Mouse (Mus musculus): ENCODE results near the gene Fkbp15. TPM values are rescaled to one million over a fixed set of nuclear protein-coding genes. Genes with fewer than 3 reads are reported as not detected.

Fkbp15 gene
- polyA plus RNA-seq, 1 experiment from 2014 or later, result 17.8 TPM

- Histone ChIP-seq H3K9me3 (no peaks in the 10 kb centered on the region), H3K27ac (replicated peaks) (no peak overlapping the region), H3K27me3 (replicated peaks) (no peaks in the 10 kb centered on the region), H3K9ac (no peak overlapping the region), H3K4me3 (no peak overlapping the region), H3K36me3 (peaks cover 79% of the 10 kb centered on the region), H3K4me2 (no peak overlapping the region), H3K4me1 (no peaks in the 10 kb centered on the region)
- ATAC-seq (ENCODE audit: extremely low read depth, insufficient number of reproducible peaks, low FRiP score, low TSS enrichment), result no peak
- 82% methylated on average over 3 of the region's 3 CpGs for WGBS
These were observed 45.8 kb downstream of the Fkbp15 start for GRCm38 (mm10) chr4:62314516-62314915.

DNA sequence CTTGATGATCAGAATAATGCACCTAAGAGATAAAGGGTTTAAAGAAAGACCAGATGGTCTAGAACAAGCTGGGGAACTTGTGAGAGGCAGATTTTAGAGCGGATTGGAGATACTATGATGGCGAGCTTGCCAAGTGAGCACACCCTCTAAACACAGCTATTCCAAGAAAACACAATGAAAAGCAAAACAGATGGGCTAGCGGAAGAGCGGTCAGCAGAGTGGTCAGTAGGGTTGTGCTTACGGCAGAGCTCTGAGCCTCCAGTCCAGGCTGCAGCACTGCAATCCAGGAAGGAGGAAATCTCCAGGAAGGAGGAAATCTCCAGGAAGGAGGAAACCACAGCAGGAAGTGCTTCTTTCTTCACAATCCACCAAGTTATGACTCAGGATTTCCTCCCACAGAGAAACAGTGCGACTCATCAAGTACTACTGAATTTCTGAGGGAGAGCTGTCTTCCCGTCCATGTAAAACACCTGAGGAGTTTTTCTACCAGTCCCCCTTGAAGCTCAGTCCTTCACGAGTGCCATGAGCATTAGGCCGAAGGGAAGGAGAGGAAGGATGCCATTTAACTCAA lies 46.6 kb downstream of the Fkbp15 start:
- no peak overlapping the region for H3K4me3 ChIP-seq
- WGBS, result 77% methylated on average over 9 of the region's 9 CpGs
- no peak overlapping the region for H3K4me2 ChIP-seq
- H3K9me3 ChIP-seq, result no peaks in the 10 kb centered on the region
- no peaks in the 10 kb centered on the region for H3K27me3 ChIP-seq (replicated peaks)
- no peaks in the 10 kb centered on the region for H3K4me1 ChIP-seq
- no peak overlapping the region for H3K9ac ChIP-seq
- H3K36me3 ChIP-seq, result peaks cover 71% of the 10 kb centered on the region
- no peak for ATAC-seq (ENCODE audit: extremely low read depth, insufficient number of reproducible peaks, low FRiP score, low TSS enrichment)
- no peak overlapping the region for H3K27ac ChIP-seq (replicated peaks)

DNA sequence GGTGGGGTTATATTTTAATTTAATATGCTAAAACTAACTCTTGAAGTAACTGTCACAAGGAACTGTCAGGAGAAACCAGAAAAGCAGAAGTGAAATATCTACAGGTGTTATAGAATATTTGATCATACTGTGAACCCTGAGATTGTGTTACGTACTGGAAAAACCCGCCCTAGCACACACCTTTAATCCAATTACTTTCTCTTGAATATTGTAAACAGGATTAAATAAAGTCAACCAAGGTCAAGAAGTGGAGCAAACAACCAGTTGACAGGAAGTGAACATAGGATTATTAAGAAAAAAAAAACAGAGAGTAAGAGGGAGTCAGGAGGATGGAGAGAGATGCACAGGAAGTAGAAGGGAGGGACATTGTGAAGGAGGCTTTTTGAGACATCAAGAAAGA lies 47.5 kb downstream of the Fkbp15 start:
- no peak for ATAC-seq (ENCODE audit: extremely low read depth, insufficient number of reproducible peaks, low FRiP score, low TSS enrichment)

DNA sequence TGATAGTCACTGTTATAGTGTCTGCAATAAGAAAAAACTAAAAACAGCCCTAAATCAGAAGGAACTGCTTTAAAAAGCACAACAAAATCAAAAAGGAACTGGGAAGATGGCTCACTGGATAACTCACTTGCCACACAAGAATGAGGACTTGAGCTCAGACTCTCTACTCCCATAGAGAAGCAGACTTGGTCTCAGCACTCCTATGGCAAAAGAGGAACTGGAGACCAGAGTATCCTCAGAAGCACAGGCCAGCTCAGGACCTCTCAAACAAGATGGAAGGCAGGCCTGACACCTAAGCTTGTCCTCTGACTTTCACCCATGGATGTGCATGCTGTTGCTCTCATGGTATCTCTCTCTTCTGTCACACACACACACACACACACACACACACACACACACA lies 51.9 kb downstream of the Fkbp15 start:
- peaks cover 79% of the 10 kb centered on the region for H3K36me3 ChIP-seq
- no peak for ATAC-seq (ENCODE audit: extremely low read depth, insufficient number of reproducible peaks, low FRiP score, low TSS enrichment)
- no peaks in the 10 kb centered on the region for H3K27me3 ChIP-seq (replicated peaks)
- no peaks in the 10 kb centered on the region for H3K9me3 ChIP-seq
- no peak overlapping the region for H3K4me2 ChIP-seq
- H3K4me3 ChIP-seq, result no peak overlapping the region
- no peaks in the 10 kb centered on the region for H3K4me1 ChIP-seq
- H3K27ac ChIP-seq (replicated peaks), result no peak overlapping the region
- no peak overlapping the region for H3K9ac ChIP-seq

More for the DNA sequence above, 47.5 kb downstream of the Fkbp15 start:
- Histone ChIP-seq H3K27ac (replicated peaks) (no peak overlapping the region), H3K9me3 (no peaks in the 10 kb centered on the region), H3K36me3 (peaks cover 69% of the 10 kb centered on the region), H3K9ac (no peak overlapping the region), H3K4me1 (no peaks in the 10 kb centered on the region), H3K4me3 (no peak overlapping the region), H3K4me2 (no peak overlapping the region), H3K27me3 (replicated peaks) (no peaks in the 10 kb centered on the region)
- 96% methylated on average over 2 of the region's 2 CpGs for WGBS

- no peak overlapping the region for H3K27ac ChIP-seq (replicated peaks)
- H3K36me3 ChIP-seq, result peaks cover 79% of the 10 kb centered on the region
- WGBS, result 89% methylated on average over 4 of the region's 4 CpGs
These were observed 53.5 kb downstream of the Fkbp15 start for GRCm38 (mm10) chr4:62306840-62307239.

DNA sequence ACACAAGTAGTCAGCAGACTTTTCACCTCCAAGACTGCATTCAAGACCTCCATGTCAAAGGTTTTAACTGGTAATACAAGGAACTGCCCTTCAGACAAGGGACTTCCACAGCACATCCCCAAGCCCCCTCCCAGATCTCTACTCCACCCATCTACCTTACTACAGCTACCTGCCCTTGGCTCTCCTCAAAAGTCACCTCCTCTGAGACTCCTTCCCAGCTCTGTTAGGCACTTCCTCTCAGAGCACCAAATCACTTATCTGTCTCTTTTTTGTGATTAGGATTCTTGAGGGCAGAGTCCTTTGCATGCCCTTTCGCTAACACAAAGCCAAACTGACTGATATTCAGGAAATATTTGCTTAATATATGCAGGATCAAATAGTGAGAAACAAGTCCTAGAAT lies 54.0 kb downstream of the Fkbp15 start:
- H3K27me3 ChIP-seq (replicated peaks), result no peaks in the 10 kb centered on the region
- ATAC-seq (ENCODE audit: extremely low read depth, insufficient number of reproducible peaks, low FRiP score, low TSS enrichment), result no peak
- H3K27ac ChIP-seq (replicated peaks), result no peak overlapping the region
- H3K9ac ChIP-seq, result no peak overlapping the region
- no peak overlapping the region for H3K4me2 ChIP-seq
- 79% methylated on average over 1 of the region's 1 CpGs for WGBS
- H3K4me1 ChIP-seq, result no peaks in the 10 kb centered on the region
- H3K36me3 ChIP-seq, result peaks cover 79% of the 10 kb centered on the region
- no peaks in the 10 kb centered on the region for H3K9me3 ChIP-seq
- no peak overlapping the region for H3K4me3 ChIP-seq

More at GRCm38 (mm10) chr4:62306840-62307239, 53.5 kb downstream of the Fkbp15 start:
- H3K9ac ChIP-seq, result no peak overlapping the region
- no peak overlapping the region for H3K4me3 ChIP-seq
- ATAC-seq (ENCODE audit: extremely low read depth, insufficient number of reproducible peaks, low FRiP score, low TSS enrichment), result no peak
- no peaks in the 10 kb centered on the region for H3K27me3 ChIP-seq (replicated peaks)
- no peaks in the 10 kb centered on the region for H3K9me3 ChIP-seq
- H3K4me2 ChIP-seq, result no peak overlapping the region
- no peaks in the 10 kb centered on the region for H3K4me1 ChIP-seq

DNA sequence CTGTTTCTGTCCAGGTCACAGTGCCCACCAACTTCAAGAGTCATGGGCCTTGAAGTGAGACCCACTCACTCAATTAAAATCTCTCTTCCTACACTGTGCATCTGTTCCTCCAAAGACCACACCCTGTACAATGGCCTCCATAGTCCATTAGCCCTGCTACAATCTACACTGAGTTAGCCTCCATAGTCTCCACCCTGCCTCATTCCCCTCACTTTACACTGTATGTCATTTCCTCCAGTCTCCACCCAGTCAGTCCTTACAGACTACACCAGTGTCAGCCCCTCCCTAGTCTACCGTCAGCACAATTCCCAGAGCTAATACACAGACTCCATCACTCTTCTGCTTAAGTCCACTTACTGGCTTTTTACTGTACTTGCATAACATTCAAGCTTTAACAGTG lies 57.1 kb downstream of the Fkbp15 start:
- Histone ChIP-seq H3K36me3 (peaks cover 99% of the 10 kb centered on the region), H3K27me3 (replicated peaks) (no peaks in the 10 kb centered on the region), H3K9ac (no peak overlapping the region), H3K27ac (replicated peaks) (no peak overlapping the region), H3K4me3 (no peak overlapping the region), H3K9me3 (no peaks in the 10 kb centered on the region), H3K4me1 (no peaks in the 10 kb centered on the region), H3K4me2 (no peak overlapping the region)
- ATAC-seq (ENCODE audit: extremely low read depth, insufficient number of reproducible peaks, low FRiP score, low TSS enrichment), result no peak
- 72% methylated on average over 1 of the region's 1 CpGs for WGBS

DNA sequence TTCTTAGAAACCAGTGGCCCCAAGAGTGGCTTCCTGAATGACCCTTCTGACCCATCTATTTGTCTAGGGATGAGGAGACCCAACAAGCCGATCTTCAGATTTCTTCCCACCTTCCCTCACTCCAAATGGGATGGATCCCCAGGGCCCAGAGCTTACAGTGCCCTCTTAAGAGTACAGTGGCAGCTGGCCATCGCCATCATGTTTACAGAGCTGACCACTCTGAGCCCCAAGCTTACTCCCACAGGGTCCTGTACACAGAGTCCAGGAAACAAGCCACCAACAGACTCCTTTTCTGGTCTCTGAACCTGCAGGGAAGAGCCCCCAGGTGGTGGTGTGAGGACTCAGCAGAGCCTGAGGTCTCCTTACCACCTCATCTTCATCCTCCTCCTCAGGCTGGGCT lies 57.6 kb downstream of the Fkbp15 start:
- H3K4me2 ChIP-seq, result no peak overlapping the region
- no peaks in the 10 kb centered on the region for H3K4me1 ChIP-seq
- WGBS, result 58% methylated on average over 2 of the region's 2 CpGs
- no peaks in the 10 kb centered on the region for H3K27me3 ChIP-seq (replicated peaks)
- H3K36me3 ChIP-seq, result peaks cover 99% of the 10 kb centered on the region
- H3K27ac ChIP-seq (replicated peaks), result no peak overlapping the region
- no peaks in the 10 kb centered on the region for H3K9me3 ChIP-seq
- no peak overlapping the region for H3K9ac ChIP-seq
- no peak for ATAC-seq (ENCODE audit: extremely low read depth, insufficient number of reproducible peaks, low FRiP score, low TSS enrichment)
- H3K4me3 ChIP-seq, result no peak overlapping the region

- WGBS, result 89% methylated on average over 2 of the region's 2 CpGs
- Histone ChIP-seq H3K36me3 (peaks cover 99% of the 10 kb centered on the region), H3K27ac (replicated peaks) (no peak overlapping the region), H3K4me3 (no peak overlapping the region), H3K9ac (no peak overlapping the region), H3K4me2 (no peak overlapping the region), H3K9me3 (no peaks in the 10 kb centered on the region), H3K27me3 (replicated peaks) (no peaks in the 10 kb centered on the region), H3K4me1 (no peaks in the 10 kb centered on the region)
- no peak for ATAC-seq (ENCODE audit: extremely low read depth, insufficient number of reproducible peaks, low FRiP score, low TSS enrichment)
These were observed 60.3 kb downstream of the Fkbp15 start for GRCm38 (mm10) chr4:62300001-62300400.

- Histone ChIP-seq H3K4me3 (no peak overlapping the region), H3K27ac (replicated peaks) (no peak overlapping the region), H3K4me1 (no peaks in the 10 kb centered on the region), H3K9ac (no peak overlapping the region), H3K4me2 (no peak overlapping the region), H3K36me3 (peaks cover 96% of the 10 kb centered on the region), H3K27me3 (replicated peaks) (no peaks in the 10 kb centered on the region), H3K9me3 (no peaks in the 10 kb centered on the region)
- no peak for ATAC-seq (ENCODE audit: extremely low read depth, insufficient number of reproducible peaks, low FRiP score, low TSS enrichment)
- WGBS, result 64% methylated on average over 3 of the region's 3 CpGs
These were observed 62.8 kb downstream of the Fkbp15 start for GRCm38 (mm10) chr4:62297280-62298130.

- Histone ChIP-seq H3K9me3 (no peaks in the 10 kb centered on the region), H3K27ac (replicated peaks) (no peak overlapping the region), H3K9ac (no peak overlapping the region), H3K4me2 (no peak overlapping the region), H3K27me3 (replicated peaks) (no peaks in the 10 kb centered on the region), H3K36me3 (peaks cover 71% of the 10 kb centered on the region), H3K4me1 (peaks cover 5% of the 10 kb centered on the region), H3K4me3 (no peak overlapping the region)
- WGBS, result 91% methylated on average over 1 of the region's 1 CpGs
- ATAC-seq (ENCODE audit: extremely low read depth, insufficient number of reproducible peaks, low FRiP score, low TSS enrichment), result no peak
These were observed 65.6 kb downstream of the Fkbp15 start for GRCm38 (mm10) chr4:62294741-62295140.
